Mouse (Mus musculus) MEL (cell line): ENCODE data around the gene Srgap3. TPM values are rescaled to one million over a fixed set of nuclear protein-coding genes. Genes with fewer than 3 reads are reported as not detected.

Experiments
- DNase-seq: peaks from one replicate; pipeline ENCODE4 v3.0.0; 2011; ENCODE audit warnings: low read depth, low spot score
- H3K27ac ChIP-seq: 2 replicates; pipeline ENCODE4 v1.5.1; 2012; ENCODE audit warnings: low read depth, mild to moderate bottlenecking, control low read depth, low read length, moderate library complexity; ENCODE audit not compliant: control insufficient read depth
- H3K27me3 ChIP-seq, 2 experiments: fragments of 150-350 bp in 1 of 2; sonication (generic) in 1 of 2; 2 replicates each; pipeline ENCODE4 v1.6.1; 2012; ENCODE audit warnings: low read length in 2 of 2, mild to moderate bottlenecking in 2 of 2, improper control_type of control experiment in 1 of 2, moderate library complexity in 1 of 2; ENCODE audit not compliant: insufficient read depth in 2 of 2, control insufficient read depth in 1 of 2
- H3K36me3 ChIP-seq, 2 experiments: 2 replicates each; pipeline ENCODE4 v1.6.1; 2012 to 2014; ENCODE audit warnings: low read length in 2 of 2, improper control_type of control experiment in 1 of 2, inconsistent platforms in 1 of 2, mild to moderate bottlenecking in 1 of 2; ENCODE audit not compliant: insufficient read depth in 2 of 2, control insufficient read depth in 1 of 2
- H3K4me1 ChIP-seq, 2 experiments: fragments of 150-350 bp in 1 of 2; sonication (generic) in 1 of 2; 2 replicates each; pipeline ENCODE4 v1.6.1; 2012; ENCODE audit warnings: low read length in 2 of 2, improper control_type of control experiment in 1 of 2, mild to moderate bottlenecking in 1 of 2; ENCODE audit not compliant: insufficient read depth in 2 of 2, control insufficient read depth in 1 of 2
- H3K4me3 ChIP-seq, 2 experiments: fragments of 150-350 bp in 1 of 2; sonication (generic) in 1 of 2; 2 replicates each; pipeline ENCODE4 v1.5.1; 2012; ENCODE audit warnings: low read depth in 2 of 2, low read length in 2 of 2, mild to moderate bottlenecking in 2 of 2, moderate library complexity in 2 of 2, control low read depth in 1 of 2, improper control_type of control experiment in 1 of 2; ENCODE audit not compliant: control insufficient read depth in 1 of 2, insufficient read depth in 1 of 2
- H3K79me2 ChIP-seq: 2 replicates; pipeline ENCODE4 v1.6.1; 2012; ENCODE audit warnings: mild to moderate bottlenecking, low read length, moderate library complexity; ENCODE audit not compliant: control insufficient read depth, poor library complexity, insufficient read depth
- H3K9ac ChIP-seq: 2 replicates; pipeline ENCODE4 v1.6.1; 2012; ENCODE audit warnings: low read depth, mild to moderate bottlenecking, control low read depth, low read length, moderate library complexity; ENCODE audit not compliant: control insufficient read depth, poor library complexity, severe bottlenecking
- H3K9me3 ChIP-seq: fragments of 150-350 bp; sonication (generic); replicated peaks from 2 replicates; pipeline ENCODE4 v1.6.1; 2012; ENCODE audit warnings: mild to moderate bottlenecking, low read length, improper control_type of control experiment, moderate library complexity; ENCODE audit not compliant: insufficient read depth
- CHD1 ChIP-seq: IDR thresholded peaks from 2 replicates; pipeline ENCODE4 v1.6.1; 2012; ENCODE audit warnings: low read depth, mild to moderate bottlenecking, inconsistent platforms, low read length, improper control_type of control experiment
- CHD2 ChIP-seq: IDR thresholded peaks from 2 replicates; pipeline ENCODE4 v1.6.1; 2011; ENCODE audit warnings: low read length, improper control_type of control experiment
- E2F4 ChIP-seq: IDR thresholded peaks from 2 replicates; pipeline ENCODE4 v1.6.1; 2011; ENCODE audit warnings: low read depth, low read length, improper control_type of control experiment, borderline replicate concordance
- GABPA ChIP-seq: IDR thresholded peaks from 2 replicates; pipeline ENCODE4 v1.6.1; 2012; ENCODE audit warnings: low read depth, mild to moderate bottlenecking, inconsistent platforms, low read length, improper control_type of control experiment, moderate library complexity
- JUND ChIP-seq: IDR thresholded peaks from 2 replicates; pipeline ENCODE4 v1.6.1; 2011; ENCODE audit warnings: low read depth, mild to moderate bottlenecking, improper control_type of control experiment, low read length
- MAFK ChIP-seq: IDR thresholded peaks from 2 replicates; pipeline ENCODE4 v1.6.1; 2011; ENCODE audit warnings: low read depth, mild to moderate bottlenecking, low read length, improper control_type of control experiment, borderline replicate concordance
- MAX ChIP-seq: IDR thresholded peaks from 2 replicates; pipeline ENCODE4 v1.6.1; 2011; ENCODE audit warnings: low read length, improper control_type of control experiment
- MEF2A ChIP-seq: IDR thresholded peaks from 2 replicates; pipeline ENCODE4 v1.6.1; 2014; ENCODE audit warnings: low read depth, mild to moderate bottlenecking, inconsistent platforms, low read length, improper control_type of control experiment; ENCODE audit not compliant: poor library complexity, insufficient replicate concordance, severe bottlenecking; ENCODE audit errors: extremely low read depth
- MXI1 ChIP-seq: IDR thresholded peaks from 2 replicates; pipeline ENCODE4 v1.6.1; 2011; ENCODE audit warnings: mild to moderate bottlenecking, low read depth, low read length, improper control_type of control experiment
- MYB ChIP-seq: IDR thresholded peaks from 2 replicates; pipeline ENCODE4 v1.6.1; 2011; ENCODE audit warnings: mild to moderate bottlenecking, low read depth, low read length, improper control_type of control experiment
- NRF1 ChIP-seq: IDR thresholded peaks from 2 replicates; pipeline ENCODE4 v1.6.1; 2014; ENCODE audit warnings: low read depth, mild to moderate bottlenecking, inconsistent platforms, low read length, improper control_type of control experiment, moderate library complexity; ENCODE audit not compliant: poor library complexity, insufficient read depth, severe bottlenecking
- POLR2AphosphoS2 ChIP-seq: IDR thresholded peaks from 2 replicates; pipeline ENCODE4 v1.6.1; 2011; ENCODE audit warnings: low read length, improper control_type of control experiment
- POLR2AphosphoS5 ChIP-seq: IDR thresholded peaks from 2 replicates; pipeline ENCODE4 v1.6.1; 2012; ENCODE audit warnings: low read depth, borderline replicate concordance, mild to moderate bottlenecking, inconsistent platforms, low read length, moderate library complexity, mixed read lengths
- RAD21 ChIP-seq: IDR thresholded peaks from 2 replicates; pipeline ENCODE4 v1.6.1; 2011; ENCODE audit warnings: mild to moderate bottlenecking, low read depth, low read length, improper control_type of control experiment
- SMC3 ChIP-seq: IDR thresholded peaks from 2 replicates; pipeline ENCODE4 v1.6.1; 2011; ENCODE audit warnings: low read depth, low read length, improper control_type of control experiment
- TBP ChIP-seq: IDR thresholded peaks from 2 replicates; pipeline ENCODE4 v1.8.0; 2011; ENCODE audit warnings: low read depth, low read length, improper control_type of control experiment
- USF1 ChIP-seq: IDR thresholded peaks from 2 replicates; pipeline ENCODE4 v1.6.1; 2014; ENCODE audit warnings: low read depth, mild to moderate bottlenecking, inconsistent platforms, low read length, improper control_type of control experiment, moderate library complexity
- USF2 ChIP-seq, 2 experiments: IDR thresholded peaks; 2 replicates each; pipeline ENCODE4 v1.6.1; 2011 to 2012; ENCODE audit warnings: improper control_type of control experiment in 2 of 2, low read length in 2 of 2, borderline replicate concordance in 1 of 2, inconsistent platforms in 1 of 2, low read depth in 1 of 2, mild to moderate bottlenecking in 1 of 2; ENCODE audit not compliant: insufficient read depth in 1 of 2
- ZNF384 ChIP-seq: IDR thresholded peaks from 2 replicates; pipeline ENCODE4 v1.6.1; 2012; ENCODE audit warnings: low read depth, mild to moderate bottlenecking, inconsistent platforms, low read length, improper control_type of control experiment
- polyA plus RNA-seq, 2 experiments: library from polyadenylated mRNA; stranded (reverse) in 1 of 2; unstranded in 1 of 2; fragments of >175 nt in 1 of 2; fragments of >200 nt in 1 of 2; gene quantifications; 2 replicates each; pipeline versions ENCODE4 v1.2.1 to v1.2.4; 2012; ENCODE audit warnings: low replicate concordance in 2 of 2, low read depth in 1 of 2; ENCODE audit not compliant: insufficient read length in 2 of 2, insufficient read depth in 1 of 2, missing spikeins in 1 of 2
- total RNA-seq: library from RNA; depleted of rRNA; stranded (reverse); fragments of 300-350 nt; gene quantifications from 2 replicates; pipeline ENCODE4 v1.2.3, GENCODE M21; 2012

The Srgap3 gene
- total and polyA plus RNA-seq, 3 experiments, result 0.31 to 0.75 TPM; not detected in 1

DNA sequence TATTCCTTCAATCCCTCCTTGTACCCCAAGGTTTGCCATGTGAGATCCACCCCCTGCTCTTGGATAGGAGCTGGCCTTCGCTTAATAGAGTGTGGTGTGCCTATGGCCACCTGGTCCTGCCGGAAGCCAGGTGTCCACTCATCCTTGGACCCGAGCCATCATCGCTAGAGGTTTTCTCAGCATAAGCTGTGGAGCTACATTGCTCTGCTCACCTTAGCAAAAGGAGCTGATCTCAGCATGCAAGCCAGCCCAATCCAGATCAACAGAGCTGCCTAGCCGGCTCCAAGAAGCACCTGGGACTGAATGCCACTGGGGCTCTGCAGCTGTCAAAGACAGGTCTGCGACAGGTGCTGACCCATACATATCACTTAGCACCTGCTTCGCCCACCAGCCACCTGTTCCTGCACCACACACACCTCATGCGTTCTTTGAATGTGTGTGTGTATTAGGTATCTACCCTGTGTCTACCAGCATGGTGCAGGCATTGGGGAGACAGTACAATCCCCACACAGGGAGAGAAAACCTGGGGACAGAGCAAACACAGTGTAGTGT is 98.4 kb downstream of the Srgap3 start:
- H3K27ac ChIP-seq, result no peak overlapping the region
- TF ChIP-seq MEF2A, result no peak
- TF ChIP-seq CHD2, result no peak
- no peak for TF ChIP-seq TBP
- TF ChIP-seq JUND, result no peak
- TF ChIP-seq RAD21, result no peak
- no peak for TF ChIP-seq SMC3
- TF ChIP-seq USF1, result no peak
- TF ChIP-seq MYB, result no peak
- TF ChIP-seq E2F4, result no peak
- no peak for TF ChIP-seq NRF1
- no peak for TF ChIP-seq MAX
- TF ChIP-seq MAFK, result no peak
- TF ChIP-seq POLR2AphosphoS2, result no peak
- TF ChIP-seq ZNF384, result no peak
- TF ChIP-seq, all 39 proteins: peak for 0
- Histone ChIP-seq H3K36me3 (no peaks in the 10 kb centered on the region), H3K4me1 (no peaks in the 10 kb centered on the region), H3K79me2 (no peaks in the 10 kb centered on the region; the same call in 1 of the 2 replicates), H3K27me3 (no peaks in the 10 kb centered on the region), H3K9ac (no peak overlapping the region), H3K4me3 (no peak overlapping the region), H3K9me3 (no peaks in the 10 kb centered on the region)
- DNase-seq, result no peak

DNA sequence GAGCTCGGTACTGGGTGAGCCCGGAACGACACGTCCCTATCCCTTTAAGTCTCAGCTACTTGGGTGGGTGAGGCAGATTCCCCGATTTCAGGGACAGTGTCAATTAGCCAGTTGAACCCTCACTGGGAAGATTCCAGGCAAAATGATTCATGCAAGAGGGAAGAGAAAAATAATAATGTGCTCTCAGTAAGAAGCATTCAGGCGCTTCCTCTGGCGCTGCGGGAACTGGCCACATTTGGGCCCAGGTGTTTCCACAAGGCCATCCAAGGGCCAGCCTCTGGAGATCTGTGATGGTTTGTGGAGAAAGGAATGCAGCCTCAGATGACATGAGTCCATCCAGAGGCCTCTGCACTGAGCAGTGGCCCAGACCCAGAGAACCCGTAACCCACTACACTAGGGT is 100.2 kb downstream of the Srgap3 start:
- Histone ChIP-seq H3K27ac (no peak overlapping the region), H3K4me1 (no peaks in the 10 kb centered on the region), H3K27me3 (no peaks in the 10 kb centered on the region), H3K79me2 (no peaks in the 10 kb centered on the region; the same call in 1 of the 2 replicates), H3K36me3 (no peaks in the 10 kb centered on the region), H3K9me3 (no peaks in the 10 kb centered on the region)
- no peak for DNase-seq
- TF ChIP-seq USF2 (IDR thresholded peaks at IDR 0.05; ENCODE audit: borderline replicate concordance in 1 of 2, insufficient read depth in 1 of 2, low read depth in 1 of 2, low read length in 2 of 2) (no peak), CHD2 (no peak), GABPA (no peak), POLR2AphosphoS5 (no peak), MXI1 (no peak), TBP (no peak), CHD1 (no peak), MYB (no peak)
- TF ChIP-seq, all 39 proteins: peak for 0
- H3K4me3 ChIP-seq, result no peak overlapping the region
- H3K9ac ChIP-seq, result no peak overlapping the region
